Mouse (Mus musculus) lung, adult 10 weeks (tissue): ENCODE measurements around the gene Dmkn. TPM values are rescaled to one million over a fixed set of nuclear protein-coding genes. Genes with fewer than 3 reads are reported as not detected.

ENCODE experiments used
- polyA plus RNA-seq: library from polyadenylated mRNA; stranded (reverse); fragments of 350-450 nt; fragmentation: Illumina TruSeq; extraction: RNeasy Lipid Tissue Mini Kit (QIAGEN cat#74804); gene quantifications from one replicate; pipeline ENCODE4 v1.2.3, GENCODE M21; 2014; ENCODE audit warnings: low read depth, low replicate concordance; ENCODE audit not compliant: insufficient read depth

Dmkn gene
- polyA plus RNA-seq = 66.8 TPM

DNA sequence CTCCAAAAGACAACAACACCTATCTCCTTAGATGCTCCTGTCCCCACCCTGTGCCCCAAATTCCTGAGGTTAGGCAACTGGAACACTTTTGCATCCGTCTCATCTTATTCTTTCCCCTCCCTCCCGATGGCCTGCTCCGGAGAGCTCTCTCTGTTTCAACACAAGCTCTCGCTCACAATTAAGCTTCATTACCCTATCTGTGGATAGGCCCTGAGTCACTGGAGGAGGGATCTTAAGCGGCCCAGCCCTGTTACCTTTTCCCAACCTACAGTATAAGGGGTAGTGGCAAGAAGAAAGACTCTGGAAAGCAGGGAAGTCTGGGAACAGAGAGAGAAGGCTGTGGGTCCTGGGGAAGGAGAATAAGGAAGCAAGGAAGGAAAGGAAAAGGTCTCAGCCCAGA is at the start of gene Dmkn:
Gene Dmkn, plus strand, starts transcription at position 301 of the 400 bp plus-strand sequence.

DNA sequence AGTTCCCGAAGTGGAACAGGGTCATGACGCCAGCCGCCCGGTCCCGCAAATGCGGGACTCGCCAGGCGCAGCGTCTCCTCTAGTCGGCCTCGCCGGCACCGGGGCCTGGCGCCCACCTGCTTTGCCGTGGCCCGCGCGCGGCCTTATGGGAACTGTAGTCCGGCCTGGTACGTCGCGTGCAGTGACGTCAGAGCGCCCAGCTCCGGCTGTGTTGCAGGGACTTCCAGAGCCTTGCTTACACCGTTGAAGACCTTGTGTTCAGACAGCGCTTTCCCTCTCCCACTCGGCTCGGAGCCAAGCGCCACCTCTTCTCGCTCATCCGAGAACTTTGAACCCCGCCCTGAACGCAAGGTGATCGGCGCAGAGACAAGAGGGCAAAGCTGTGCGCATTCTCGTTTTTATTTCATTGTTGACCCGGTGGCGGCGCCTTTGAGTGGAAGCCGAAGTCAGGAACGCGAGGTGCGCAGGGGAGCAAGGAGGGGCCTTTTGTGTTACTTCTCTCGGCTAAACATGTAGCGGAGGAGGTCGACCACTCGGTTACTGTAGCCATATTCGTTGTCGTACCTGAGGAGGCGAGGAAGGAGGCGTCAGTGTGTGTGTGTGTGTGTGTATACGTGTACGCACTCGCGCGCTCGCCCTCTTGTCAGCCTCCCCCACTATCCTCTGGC is 34.0 kb upstream of the Dmkn start, which contains the start of gene Tmem147:
Gene Tmem147, minus strand, starts transcription at position 145 of the 668 bp plus-strand sequence.

DNA sequence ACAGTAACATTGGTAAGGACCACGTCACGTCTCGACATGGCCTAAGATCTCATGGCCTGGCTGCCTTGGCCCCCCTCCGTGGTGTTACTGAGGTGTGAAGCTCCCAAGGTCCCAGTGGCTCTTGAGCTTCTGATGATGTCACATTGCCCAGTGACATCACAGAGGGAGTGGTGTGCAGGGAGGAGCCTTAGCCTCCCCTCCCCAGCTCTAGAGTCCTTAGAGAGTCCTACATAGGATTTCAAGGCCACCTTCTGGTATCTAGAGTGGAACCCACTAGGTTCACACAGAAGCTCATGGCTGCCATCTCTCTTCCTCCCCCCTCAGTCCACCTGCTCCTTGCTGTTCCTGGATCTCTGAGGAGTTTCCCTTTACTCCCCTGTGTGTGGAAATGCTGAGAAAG is 19.9 kb upstream of the Dmkn start, which contains the start of gene Gapdhs:
Gene Gapdhs, minus strand, starts transcription at position 65 of the 400 bp plus-strand sequence.

GRCm38 (mm10) chr7:30751086-30751669 is 12.4 kb upstream of the Dmkn start, which contains the start of gene Sbsn:
Sbsn (plus strand) TSS chr7:30751471.

GRCm38 (mm10) chr7:30787377-30788022 is 23.9 kb downstream of the Dmkn start, which contains the start of gene Krtdap:
Krtdap (plus strand) TSS chr7:30787896.

GRCm38 (mm10) chr7:30823675-30824074 is 60.1 kb downstream of the Dmkn start, which contains the start of gene Ffar2:
Ffar2 (minus strand) TSS chr7:30823775.

Other genes starting within 250 kb of the Dmkn start
- 1.8 TPM for gene Arhgap33, start 228.7 kb upstream of the Dmkn start, polyA plus RNA-seq
- gene Hspb6, start 211.6 kb upstream of the Dmkn start, polyA plus RNA-seq = 15.7 TPM
- 3.8 TPM for gene Proser3, start 211.5 kb upstream of the Dmkn start, polyA plus RNA-seq
- gene Lin37, start 203.9 kb upstream of the Dmkn start, polyA plus RNA-seq = 24.8 TPM
- gene U2af1l4, start 200.5 kb upstream of the Dmkn start, polyA plus RNA-seq = 48.6 TPM
- gene Gm49396, start 200.4 kb upstream of the Dmkn start, polyA plus RNA-seq = 3.4 TPM
- 190 TPM for gene Psenen, start 200.1 kb upstream of the Dmkn start, polyA plus RNA-seq
- 8.4 TPM for gene Igflr1, start 198.3 kb upstream of the Dmkn start, polyA plus RNA-seq
- gene Kmt2b, start 175.0 kb upstream of the Dmkn start, polyA plus RNA-seq = 8.2 TPM
- 2.5 TPM for gene Zbtb32, start 164.8 kb upstream of the Dmkn start, polyA plus RNA-seq
- gene Upk1a, start 150.9 kb upstream of the Dmkn start, polyA plus RNA-seq = 2.1 TPM
- gene Cox6b1, start 137.6 kb upstream of the Dmkn start, polyA plus RNA-seq = 694 TPM
- not detected for gene Etv2, start 127.9 kb upstream of the Dmkn start, polyA plus RNA-seq
- 62.6 TPM for gene Rbm42, start 113.4 kb upstream of the Dmkn start, polyA plus RNA-seq
- 7.4 TPM for gene Haus5, start 98.8 kb upstream of the Dmkn start, polyA plus RNA-seq
- gene Pmis2, start 92.2 kb upstream of the Dmkn start, polyA plus RNA-seq = not detected
- gene 2200002J24Rik, start 64.8 kb upstream of the Dmkn start, polyA plus RNA-seq = not detected
- gene Atp4a, start 51.5 kb upstream of the Dmkn start, polyA plus RNA-seq = not detected
- gene Tmem147, start 34.2 kb upstream of the Dmkn start, polyA plus RNA-seq = 100 TPM
- not detected for gene Gapdhs, start 20.1 kb upstream of the Dmkn start, polyA plus RNA-seq
- 17.0 TPM for gene Sbsn, start 12.3 kb upstream of the Dmkn start, polyA plus RNA-seq
- gene Krtdap, start 24.1 kb downstream of the Dmkn start, polyA plus RNA-seq = not detected
- 1.6 TPM for gene Ffar2, start 60.0 kb downstream of the Dmkn start, polyA plus RNA-seq
- not detected for gene Ffar3, start 92.4 kb downstream of the Dmkn start, polyA plus RNA-seq
- gene Ffar1, start 97.8 kb downstream of the Dmkn start, polyA plus RNA-seq = 0.51 TPM
- 9.9 TPM for gene Cd22, start 116.6 kb downstream of the Dmkn start, polyA plus RNA-seq
- 1.6 TPM for gene Mag, start 151.1 kb downstream of the Dmkn start, polyA plus RNA-seq
- gene Hamp2, start 160.9 kb downstream of the Dmkn start, polyA plus RNA-seq = 0.86 TPM
- 32.5 TPM for gene Hamp, start 180.3 kb downstream of the Dmkn start, polyA plus RNA-seq
- 69.5 TPM for gene Usf2, start 193.0 kb downstream of the Dmkn start, polyA plus RNA-seq
- gene Lsr, start 209.7 kb downstream of the Dmkn start, polyA plus RNA-seq = 37.2 TPM
- 5.7 TPM for gene Fam187b, start 210.0 kb downstream of the Dmkn start, polyA plus RNA-seq